Mouse (Mus musculus) forebrain, embryonic 14.5 days (tissue): ENCODE measurements around the gene Enthd1. TPM values are rescaled to one million over a fixed set of nuclear protein-coding genes. Genes with fewer than 3 reads are reported as not detected.

Source experiments
- ATAC-seq: fragments of 200-750 bp; cut with Nextera tagmentation; 2 replicates; pipeline ENCODE4 v1.8.0; 2017; ENCODE audit warnings: mild to moderate bottlenecking, moderate library complexity
- DNase-seq: peaks from one replicate; pipeline ENCODE4 v3.0.0-alpha.2; 2015; ENCODE audit warnings: low spot score
- H3K27ac ChIP-seq: fragments of 300-500 bp; sonication (generic); 2 replicates; pipeline ENCODE4 v1.5.1; 2014; ENCODE audit warnings: low read depth, mild to moderate bottlenecking, control low read depth, low read length, moderate library complexity
- H3K27me3 ChIP-seq: fragments of 300-500 bp; sonication (generic); replicated peaks from 2 replicates; pipeline ENCODE4 v1.6.1; 2014; ENCODE audit warnings: low read length, control low read depth, mixed read lengths; ENCODE audit not compliant: control insufficient read depth, insufficient read depth
- H3K36me3 ChIP-seq: fragments of 300-500 bp; sonication (generic); 2 replicates; pipeline ENCODE4 v1.6.1; 2014; ENCODE audit warnings: low read length, control low read depth; ENCODE audit not compliant: control insufficient read depth, insufficient read depth
- H3K4me1 ChIP-seq: fragments of 300-500 bp; sonication (generic); 2 replicates; pipeline ENCODE4 v1.6.1; 2014; ENCODE audit warnings: antibody characterized with exemption, low read length, control low read depth; ENCODE audit not compliant: control insufficient read depth, insufficient read depth
- H3K4me2 ChIP-seq: fragments of 300-500 bp; sonication (generic); 2 replicates; pipeline ENCODE4 v1.6.1; 2014; ENCODE audit warnings: mild to moderate bottlenecking, control low read depth, low read length
- H3K4me3 ChIP-seq: fragments of 300-500 bp; sonication (generic); 2 replicates; pipeline ENCODE4 v1.5.1; 2014; ENCODE audit warnings: low read depth, low read length, control low read depth
- H3K9ac ChIP-seq: fragments of 300-500 bp; sonication (generic); 2 replicates; pipeline ENCODE4 v1.6.1; 2014; ENCODE audit warnings: mild to moderate bottlenecking, low read length, control low read depth, moderate library complexity
- H3K9me3 ChIP-seq: fragments of 300-500 bp; sonication (generic); replicated peaks from 2 replicates; pipeline ENCODE4 v1.6.1; 2016; ENCODE audit warnings: low read length, control low read depth, mixed read lengths; ENCODE audit not compliant: control insufficient read depth
- WGBS: fragments of 180-500 bp; shearing (Covaris S2); extraction: QIAGEN DNeasy Blood & Tissue Kit; methylation state at CpG from one replicate; pipeline ENCODE4 v1.1.7; 2014; 5-methylcytosine and 5-hydroxymethylcytosine counted together
- polyA plus RNA-seq: library from polyadenylated mRNA; unstranded; fragments of >200 nt; fragmentation: Nextera tagmentation; extraction: Ambion mirVana; gene quantifications from 2 replicates; pipeline ENCODE4 v1.2.1, GENCODE M21; 2014

Gene Enthd1
- polyA plus RNA-seq, 1 experiment from 2014 or later: not detected

DNA sequence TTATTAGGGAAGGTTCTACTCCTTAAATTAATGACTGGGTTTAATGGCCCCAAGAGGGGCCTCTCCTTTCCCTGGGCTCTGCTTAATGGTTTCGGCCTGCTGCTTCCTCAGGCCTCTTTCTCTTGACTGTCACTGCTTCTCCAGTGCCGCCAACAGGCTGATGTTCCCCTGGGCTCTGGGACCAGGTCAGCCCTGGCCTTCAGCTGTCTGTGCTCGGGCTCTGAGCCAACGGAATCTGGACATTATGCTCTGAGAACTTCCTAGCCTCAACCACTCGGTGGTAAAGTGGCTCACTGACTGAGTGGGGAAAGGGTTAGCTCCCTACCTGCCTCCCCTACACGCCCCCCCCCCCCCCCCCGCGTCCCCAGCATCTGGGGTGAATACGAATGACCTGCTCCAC lies 147.9 kb downstream of the Enthd1 start:
- H3K9me3 ChIP-seq: no peaks in the 10 kb centered on the region
- H3K27ac ChIP-seq: no peak overlapping the region
- H3K9ac ChIP-seq: no peak overlapping the region
- H3K4me3 ChIP-seq: no peak overlapping the region
- H3K4me2 ChIP-seq: no peak overlapping the region
- no peaks in the 10 kb centered on the region for H3K4me1 ChIP-seq
- no peak for ATAC-seq
- no peaks in the 10 kb centered on the region for H3K27me3 ChIP-seq
- H3K36me3 ChIP-seq: no peaks in the 10 kb centered on the region
- WGBS: 79% methylated on average over 7 of the region's 9 CpGs
- DNase-seq: no peak

DNA sequence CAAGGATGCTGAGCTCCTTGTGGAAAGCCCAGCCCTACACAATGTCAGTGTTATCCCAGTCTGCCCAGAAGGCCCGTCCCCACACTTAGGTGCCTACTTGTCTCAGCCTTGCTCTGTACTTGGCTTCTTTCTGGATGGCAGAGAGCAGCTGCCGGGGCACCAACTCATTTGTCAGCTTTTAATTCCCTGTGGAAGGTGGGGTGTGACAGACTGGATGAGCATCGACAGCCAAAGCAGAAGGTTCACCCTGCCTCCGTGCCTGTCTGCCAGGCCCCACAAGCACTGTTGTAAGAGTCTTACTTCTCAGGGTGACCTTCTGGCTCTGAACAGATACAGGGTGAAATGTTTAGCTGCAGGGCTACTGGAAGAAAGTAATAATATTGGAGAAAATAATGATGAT lies 149.8 kb downstream of the Enthd1 start:
- no peaks in the 10 kb centered on the region for H3K27me3 ChIP-seq
- no peak for ATAC-seq
- DNase-seq: no peak
- WGBS: 79% methylated on average over 4 of the region's 4 CpGs
- H3K9ac ChIP-seq: no peak overlapping the region
- H3K4me1 ChIP-seq: no peaks in the 10 kb centered on the region
- H3K9me3 ChIP-seq: no peaks in the 10 kb centered on the region
- no peak overlapping the region for H3K27ac ChIP-seq
- H3K4me3 ChIP-seq: no peak overlapping the region
- H3K4me2 ChIP-seq: no peak overlapping the region
- H3K36me3 ChIP-seq: no peaks in the 10 kb centered on the region

DNA sequence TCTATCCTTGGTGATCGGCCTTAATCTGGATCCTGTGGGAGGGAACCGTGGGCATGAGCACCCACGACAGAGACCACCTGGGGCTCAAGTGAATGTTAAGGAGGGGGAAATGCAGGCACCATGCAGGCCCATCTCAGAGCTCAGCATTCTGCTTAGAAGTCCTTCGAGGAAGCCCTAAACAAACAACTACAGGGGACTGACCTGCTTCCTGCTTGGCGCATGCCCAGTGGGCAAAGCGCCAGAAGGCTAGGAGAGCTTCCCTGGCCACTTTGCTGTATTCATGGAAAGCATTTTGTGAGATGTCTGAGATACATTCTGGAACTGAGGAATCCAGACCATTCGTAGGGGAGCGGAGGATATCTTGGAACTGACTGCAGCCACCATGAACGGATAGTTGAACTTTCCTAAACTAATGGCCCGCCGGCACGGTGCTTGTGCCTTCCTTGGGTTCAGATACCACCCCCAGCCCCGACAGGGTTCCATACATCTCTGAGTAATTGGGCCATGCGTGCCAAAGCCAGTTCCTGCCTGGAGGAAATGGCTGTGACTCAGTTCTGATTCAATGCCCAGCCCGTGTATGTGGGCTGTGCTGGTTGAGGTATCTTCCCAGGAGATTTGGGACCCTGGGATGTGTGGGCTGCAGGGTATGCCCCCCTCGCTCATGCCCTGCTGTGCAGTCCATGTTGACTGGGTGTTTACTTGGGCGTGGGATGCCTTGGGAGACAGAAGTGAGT lies 150.8 kb downstream of the Enthd1 start:
- no peaks in the 10 kb centered on the region for H3K27me3 ChIP-seq
- H3K9ac ChIP-seq: no peak overlapping the region
- ATAC-seq (no peak), DNase-seq (peak; percentile 20)
- 85% methylated on average over 17 of the region's 17 CpGs for WGBS
- H3K4me1 ChIP-seq: no peaks in the 10 kb centered on the region
- no peak overlapping the region for H3K27ac ChIP-seq
- no peaks in the 10 kb centered on the region for H3K36me3 ChIP-seq
- H3K4me2 ChIP-seq: no peak overlapping the region
- no peaks in the 10 kb centered on the region for H3K9me3 ChIP-seq
- no peak overlapping the region for H3K4me3 ChIP-seq

DNA sequence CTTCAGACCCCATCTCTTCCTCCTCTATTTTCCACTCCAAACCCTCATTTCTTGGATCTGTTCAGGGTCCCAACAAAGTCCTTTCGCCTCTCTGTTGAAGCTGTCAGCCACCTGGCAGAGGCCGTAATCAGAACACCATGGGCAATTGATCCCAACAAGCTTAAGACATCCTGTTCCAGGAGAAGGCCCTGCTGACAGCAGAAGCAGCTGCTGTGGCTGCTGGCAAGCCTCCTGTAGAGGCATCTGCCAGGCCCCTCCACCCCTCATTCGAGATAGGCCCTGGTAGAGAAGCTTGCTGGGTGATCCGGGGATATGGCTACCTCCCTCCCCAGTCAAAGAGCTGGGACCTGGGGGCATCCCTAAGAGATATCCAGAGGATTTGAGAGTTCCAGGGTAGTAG lies 151.9 kb downstream of the Enthd1 start:
- Histone ChIP-seq H3K4me2 (no peak overlapping the region), H3K27me3 (no peaks in the 10 kb centered on the region), H3K4me3 (no peak overlapping the region), H3K27ac (no peak overlapping the region), H3K36me3 (no peaks in the 10 kb centered on the region), H3K9ac (no peak overlapping the region), H3K4me1 (no peaks in the 10 kb centered on the region), H3K9me3 (no peaks in the 10 kb centered on the region)
- ATAC-seq (no peak), DNase-seq (no peak)
- WGBS: 83% methylated on average over 4 of the region's 4 CpGs

DNA sequence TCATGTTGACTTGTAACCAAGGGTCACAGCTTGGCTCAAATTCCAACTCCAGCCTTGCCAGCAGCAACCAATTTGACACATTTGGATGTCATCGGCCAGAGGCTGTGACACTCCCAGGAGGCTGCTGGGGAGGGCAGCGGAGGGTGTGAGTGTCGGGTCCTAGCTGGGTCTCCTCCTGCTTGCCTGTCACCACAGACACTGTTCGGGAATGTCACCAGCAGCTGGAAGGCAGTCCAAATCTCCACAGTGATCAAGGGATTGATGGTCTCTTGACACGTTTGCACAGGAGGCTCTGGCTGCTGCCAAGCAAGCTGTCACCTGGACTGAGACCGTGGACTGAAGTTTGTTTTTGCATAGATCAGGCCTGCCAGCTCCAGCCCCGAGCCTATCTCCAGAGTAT lies 154.3 kb downstream of the Enthd1 start:
- H3K4me3 ChIP-seq: no peak overlapping the region
- H3K4me2 ChIP-seq: no peak overlapping the region
- DNase-seq (no peak), ATAC-seq (no peak)
- 80% methylated on average over 7 of the region's 7 CpGs for WGBS
- no peaks in the 10 kb centered on the region for H3K9me3 ChIP-seq
- H3K9ac ChIP-seq: no peak overlapping the region
- no peaks in the 10 kb centered on the region for H3K36me3 ChIP-seq
- no peaks in the 10 kb centered on the region for H3K4me1 ChIP-seq
- H3K27me3 ChIP-seq: no peaks in the 10 kb centered on the region
- no peak overlapping the region for H3K27ac ChIP-seq

DNA sequence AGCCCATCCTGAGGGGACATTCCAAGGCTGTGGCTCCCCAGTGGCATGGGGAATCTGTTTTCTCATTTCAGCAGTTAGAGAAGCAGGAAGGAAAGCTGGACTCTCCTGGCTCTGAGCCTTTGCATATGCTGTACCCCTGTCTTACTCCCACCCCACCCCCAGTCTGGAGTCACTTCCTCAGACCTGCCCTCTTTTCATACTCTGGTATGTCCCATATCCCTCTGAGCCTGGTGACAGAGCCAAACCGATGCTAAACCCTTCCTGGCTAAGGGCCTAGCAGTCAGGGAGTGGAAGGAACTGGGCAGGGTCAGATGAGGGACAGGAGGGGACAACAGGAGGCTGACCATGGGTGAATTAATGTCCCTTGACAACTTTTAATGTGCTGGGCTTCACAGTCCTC lies 157.1 kb downstream of the Enthd1 start:
- Histone ChIP-seq H3K27me3 (no peaks in the 10 kb centered on the region), H3K4me2 (no peak overlapping the region), H3K9me3 (no peaks in the 10 kb centered on the region), H3K4me3 (no peak overlapping the region), H3K36me3 (no peaks in the 10 kb centered on the region), H3K4me1 (no peaks in the 10 kb centered on the region), H3K27ac (no peak overlapping the region), H3K9ac (no peak overlapping the region)
- no peak for DNase-seq
- ATAC-seq: no peak
- 44% methylated on average over 1 of the region's 1 CpGs for WGBS

Other genes with a start within 250 kb of the Enthd1 start
- gene Grap2, start 7.4 kb upstream of the Enthd1 start, polyA plus RNA-seq: 0.24 and 0.32 TPM in 2 replicates
- not detected in 2 replicates for gene Fam83f, start 106.7 kb upstream of the Enthd1 start, polyA plus RNA-seq
- 10.0 and 15.0 TPM in 2 replicates for gene Tnrc6b, start 146.2 kb upstream of the Enthd1 start, polyA plus RNA-seq